Mouse (Mus musculus) cerebellum, postnatal 25 days (tissue): ENCODE measurements around the gene Mindy2.

Experiments used
- DNase-seq, 2 experiments: peaks; one replicate each; pipeline ENCODE4 v3.0.0; 2021; ENCODE audit warnings: mixed read lengths in 2 of 2

Gene Mindy2

DNA sequence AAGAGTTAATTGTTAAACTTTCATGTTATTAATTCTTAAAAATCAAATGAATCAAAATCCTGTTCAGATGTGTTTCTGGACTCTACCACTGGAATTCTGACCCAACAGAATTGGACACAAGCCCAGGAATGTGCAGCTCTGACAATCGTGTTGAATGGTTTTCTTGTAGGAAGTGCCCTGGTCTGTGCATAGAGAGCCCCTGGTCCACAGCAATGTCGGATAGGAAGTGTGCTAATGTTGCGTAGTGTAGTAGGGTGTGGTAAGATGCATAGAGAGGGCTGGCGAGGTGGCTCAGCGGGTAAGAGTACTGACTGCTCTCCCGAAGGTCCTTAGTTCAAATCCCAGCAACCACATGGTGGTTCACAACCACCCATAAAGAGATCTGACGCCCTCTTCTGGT is 9.8 kb upstream of the Mindy2 start:
- peak in 1 of 2 experiments; percentile 21 for DNase-seq

DNA sequence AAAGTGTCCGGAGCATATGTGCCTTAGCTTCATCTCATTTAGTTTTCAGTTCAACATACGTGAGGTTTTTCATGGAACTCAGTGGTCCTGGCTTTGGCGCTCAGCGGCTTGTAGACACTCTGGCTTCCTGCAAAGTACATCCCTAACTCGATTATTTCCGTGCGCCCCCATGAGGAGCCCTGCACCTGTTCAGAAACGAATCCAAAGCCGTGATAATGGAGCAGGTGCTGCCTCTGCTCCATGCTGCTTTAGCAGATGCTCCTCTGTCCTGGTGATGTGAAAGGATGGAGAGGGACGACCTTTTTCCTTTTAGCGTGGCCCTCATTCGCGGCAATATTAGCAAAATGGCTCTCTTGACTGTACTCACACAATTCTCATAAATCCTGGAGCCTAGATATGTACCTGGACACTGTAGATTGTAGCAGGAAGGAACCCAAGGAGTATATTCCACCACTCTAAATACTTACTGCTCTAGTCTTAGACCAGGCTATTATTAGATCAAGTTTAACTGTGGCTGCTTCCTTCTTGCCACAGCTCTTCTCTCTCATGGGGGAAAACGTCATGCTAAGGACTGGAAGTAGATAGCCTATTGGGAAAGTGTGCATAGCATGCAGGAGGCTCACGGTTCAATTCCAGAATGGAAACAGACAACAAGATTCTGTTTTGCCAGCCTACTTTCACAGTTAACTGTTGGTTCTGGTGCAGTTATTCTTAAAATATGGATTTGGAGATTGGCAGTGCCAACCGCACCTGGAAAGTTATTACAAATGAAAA is 8.6 kb upstream of the Mindy2 start:
- peak; percentile 95 for DNase-seq

GRCm38 (mm10) chr9:70664847-70665246 is 7.9 kb upstream of the Mindy2 start:
- DNase-seq = peak; percentile 47 to 63

DNA sequence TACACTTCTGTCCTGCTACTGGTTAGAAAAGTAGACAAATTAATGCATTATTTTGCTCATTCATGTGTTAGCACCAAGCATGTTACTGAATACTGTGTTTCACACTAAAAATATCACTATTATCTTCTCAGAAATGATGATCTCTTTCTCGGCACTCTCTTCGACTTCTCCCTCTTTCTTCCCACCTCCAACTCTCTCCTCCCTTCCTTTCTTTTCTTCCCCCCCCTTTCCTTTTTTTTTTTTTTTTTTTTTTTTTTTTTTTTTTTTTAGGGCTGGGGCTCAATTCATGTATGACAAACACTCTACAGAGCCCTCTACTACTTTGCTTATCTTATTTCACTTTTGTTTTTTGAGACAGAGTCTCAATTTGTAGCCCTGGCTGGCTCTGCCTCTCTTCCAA is 1.3 kb upstream of the Mindy2 start:
- DNase-seq = no peak

DNA sequence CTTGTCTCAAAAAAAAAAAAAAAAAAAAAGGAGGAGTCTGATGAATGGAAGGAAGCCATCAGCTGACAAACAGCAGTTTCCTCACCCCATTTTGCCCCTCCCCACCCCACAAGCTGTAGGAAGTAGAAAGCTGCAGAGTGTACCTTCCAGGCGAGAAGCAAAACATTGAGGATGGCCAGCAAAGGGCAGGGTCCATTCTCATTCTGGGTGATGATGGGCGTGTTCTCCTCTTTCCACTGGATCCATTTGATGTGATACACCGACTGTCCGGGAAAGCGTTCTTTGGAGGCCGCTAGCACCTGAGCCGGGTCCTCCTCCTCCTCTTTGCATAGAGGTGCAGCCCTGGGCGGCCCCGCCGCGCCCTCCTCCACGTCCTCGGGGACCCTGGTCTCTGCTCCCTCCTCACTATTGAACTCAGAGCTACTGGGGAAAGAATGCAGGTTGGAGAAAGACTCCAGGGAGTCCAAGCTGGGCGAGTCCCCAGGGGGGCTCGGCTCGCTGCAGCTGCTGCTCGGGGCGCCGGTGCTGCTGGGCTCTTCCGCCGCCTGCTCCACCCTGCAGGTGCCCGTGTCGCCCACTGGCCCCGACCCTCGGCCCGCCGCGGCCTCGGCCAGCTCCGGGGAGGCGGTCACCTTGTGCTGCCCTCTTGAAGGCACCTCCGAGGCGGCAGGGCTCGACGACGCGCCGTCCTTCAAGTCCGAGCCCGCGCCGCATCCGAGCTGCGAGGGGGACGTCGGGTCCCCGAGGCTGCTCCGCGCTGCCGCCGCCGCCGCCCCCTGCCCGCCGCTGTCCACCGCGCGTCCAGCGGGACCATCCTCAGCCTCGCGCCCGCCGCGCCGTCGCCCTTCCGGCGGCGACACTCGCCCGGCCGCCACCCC is 605 bp downstream of the Mindy2 start, which contains the start of gene Gm10642:
Gene Gm10642 (plus strand): TSS at position 122 of the 878 bp plus-strand sequence.
- DNase-seq = peak; percentile 75

- DNase-seq = no peak
Measured at GRCm38 (mm10) chr9:70655764-70656129, 1.2 kb downstream of the Mindy2 start.

DNA sequence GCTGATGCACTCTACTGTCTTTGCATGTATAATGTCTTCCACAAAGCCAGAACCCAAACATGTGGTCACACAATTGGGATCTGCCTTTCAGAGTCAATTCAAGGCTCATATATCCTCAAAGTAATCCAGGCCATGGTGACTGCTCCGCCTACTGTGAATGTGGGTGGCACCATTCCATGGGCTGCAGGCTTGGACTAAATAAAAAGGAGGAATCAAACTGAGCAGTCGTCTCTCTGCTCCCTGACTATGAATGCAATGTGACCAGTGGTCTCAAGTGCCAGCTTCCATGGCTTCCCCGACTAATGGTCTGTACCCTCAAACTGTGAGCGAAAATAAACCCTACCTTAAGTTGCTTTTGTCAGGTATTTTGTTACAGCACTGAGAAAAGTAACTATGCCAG is 2.5 kb downstream of the Mindy2 start:
- DNase-seq = peak; percentile 59 to 72

- DNase-seq = no peak
Measured at GRCm38 (mm10) chr9:70653875-70654274, 3.1 kb downstream of the Mindy2 start.

- no peak for DNase-seq
Measured at GRCm38 (mm10) chr9:70652221-70652620, 4.8 kb downstream of the Mindy2 start.

DNA sequence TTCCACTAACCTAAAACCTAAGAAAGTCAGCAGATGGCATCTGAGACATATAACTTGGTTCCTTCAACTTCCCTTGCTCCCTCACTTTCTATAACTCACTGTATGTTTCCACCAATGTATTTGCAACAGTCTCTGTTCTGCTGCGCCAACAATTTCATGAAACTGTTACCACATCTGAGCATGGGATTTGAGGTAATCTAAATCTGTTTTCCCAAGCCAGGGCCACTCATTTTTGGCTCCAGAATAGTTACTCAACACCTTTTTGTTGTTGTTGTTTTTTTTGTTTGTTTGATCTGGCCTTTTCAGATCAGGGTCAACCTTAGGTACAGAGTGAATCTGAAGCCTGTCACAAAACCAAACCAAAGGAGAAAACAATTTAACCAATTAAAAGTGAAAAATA is 6.0 kb downstream of the Mindy2 start:
- no peak for DNase-seq

- no peak for DNase-seq
Measured at GRCm38 (mm10) chr9:70650260-70650659, 6.7 kb downstream of the Mindy2 start.

DNA sequence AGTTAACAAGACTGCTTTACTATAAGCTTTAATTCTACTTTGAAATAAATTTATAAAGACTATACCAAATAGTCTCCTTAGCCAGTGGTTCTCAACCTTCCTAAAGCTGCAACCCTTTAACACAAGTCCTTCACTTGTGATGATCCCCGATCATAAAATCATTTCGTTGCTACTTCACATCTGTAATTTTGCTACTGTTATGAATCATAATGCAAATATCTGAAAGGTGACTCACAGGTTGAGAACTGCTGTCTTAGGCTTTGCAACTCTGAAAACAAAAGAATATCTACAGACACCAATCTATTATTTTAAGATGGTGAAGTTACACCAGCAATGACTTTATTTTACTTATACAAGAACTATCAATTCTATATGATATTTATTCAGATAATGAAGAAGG is 20.2 kb downstream of the Mindy2 start:
- no peak for DNase-seq

DNA sequence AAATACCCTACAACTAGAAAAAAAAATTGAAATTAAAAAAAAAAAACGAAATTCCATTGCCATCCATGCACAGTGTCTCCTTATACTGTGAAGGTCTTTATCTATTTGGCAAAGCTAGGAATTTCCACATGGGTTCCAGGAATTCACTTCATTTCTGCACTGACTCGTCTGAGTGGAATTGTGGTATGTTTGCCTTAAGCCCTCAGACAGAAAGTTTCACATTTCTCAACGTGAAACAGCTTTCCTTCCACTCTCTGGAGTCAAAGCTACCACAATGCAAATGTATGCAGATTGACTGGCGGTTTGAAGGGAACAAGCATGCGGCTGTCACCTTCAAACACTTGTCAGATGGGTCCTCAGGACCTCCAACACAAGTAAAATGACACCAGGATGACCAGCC is 25.3 kb downstream of the Mindy2 start:
- DNase-seq = no peak

DNA sequence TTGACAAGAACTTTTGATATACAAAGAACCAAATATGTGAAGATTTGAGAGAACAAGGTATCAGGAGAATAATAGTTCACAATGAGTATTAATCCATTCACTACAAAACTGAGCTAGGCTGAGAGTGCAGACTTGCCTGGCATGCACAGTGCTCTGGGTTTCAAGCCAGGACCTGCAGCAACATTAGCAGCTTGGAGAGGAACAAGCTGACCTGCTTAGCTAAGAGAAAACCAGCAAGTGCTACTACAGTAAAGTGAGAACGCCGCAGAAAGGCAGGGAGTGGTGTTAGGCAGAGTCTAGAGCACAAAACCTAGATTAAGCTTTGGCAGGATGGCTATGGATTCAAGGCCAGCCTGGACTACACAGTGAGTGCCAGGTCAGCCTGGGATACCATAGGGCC is 27.3 kb downstream of the Mindy2 start:
- DNase-seq = peak; percentile 71 to 79

DNA sequence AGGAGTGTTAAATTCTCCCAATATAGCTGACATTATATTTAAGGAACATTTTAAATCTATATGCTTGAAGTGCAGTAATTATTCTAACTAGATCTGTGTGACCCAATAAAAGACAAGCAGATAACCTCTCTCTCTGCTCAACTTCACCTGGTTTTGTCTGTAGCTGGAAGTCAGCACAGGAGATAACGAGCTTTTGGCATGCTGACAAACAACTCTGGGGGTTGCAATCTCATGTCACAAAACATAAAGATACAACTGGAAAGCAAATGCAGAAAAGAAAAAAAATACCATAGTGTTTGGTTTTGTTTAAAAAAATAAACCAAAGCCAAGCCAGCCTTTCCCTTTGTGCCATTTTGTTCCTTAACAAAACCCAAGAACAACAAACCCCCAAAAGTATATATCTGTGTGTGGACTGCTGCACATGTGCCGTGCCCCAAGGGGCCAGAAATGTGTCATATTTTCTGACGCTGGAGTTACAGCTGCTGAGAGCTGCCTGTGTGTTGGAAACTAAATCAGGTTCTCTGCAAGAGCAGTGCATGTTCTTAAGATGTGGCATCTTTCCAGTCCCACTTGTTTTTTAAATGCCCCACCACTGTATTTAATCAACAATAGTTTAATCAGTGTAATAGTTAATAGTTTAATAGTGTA is 45.8 kb downstream of the Mindy2 start:
- DNase-seq = no peak

DNA sequence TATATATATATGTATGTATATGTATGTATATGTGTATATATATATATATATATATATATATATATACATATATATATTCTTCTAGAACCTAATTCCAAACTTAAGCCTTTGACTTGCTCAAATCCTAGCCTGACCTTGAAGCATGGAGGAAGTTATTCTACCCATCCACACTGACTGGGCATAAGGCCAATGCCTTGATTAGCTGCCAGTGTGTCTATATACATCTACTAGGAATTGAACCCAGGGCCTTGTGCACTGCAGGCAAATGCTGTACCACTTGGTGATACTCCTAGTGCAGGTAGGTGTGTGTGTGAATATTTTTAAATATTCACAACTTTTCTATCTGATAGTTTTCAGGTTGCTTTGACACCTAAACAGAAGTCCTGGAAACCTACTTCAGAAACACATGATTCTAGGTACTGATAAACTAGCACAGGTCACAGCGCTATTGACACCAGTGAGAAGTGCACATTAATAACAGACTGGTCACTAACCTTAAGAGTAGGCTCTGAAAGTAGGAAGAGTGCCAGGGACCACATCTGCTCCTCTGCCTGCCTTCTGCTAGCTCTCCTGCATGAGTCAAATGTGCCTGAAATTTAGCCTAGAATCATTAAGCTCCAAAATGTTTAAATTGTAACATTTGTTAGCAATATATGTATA is 54.7 kb downstream of the Mindy2 start:
- DNase-seq = peak; percentile 48 to 75

GRCm38 (mm10) chr9:70598271-70598670 is 58.7 kb downstream of the Mindy2 start:
- DNase-seq = no peak

- no peak for DNase-seq
Measured at GRCm38 (mm10) chr9:70591486-70591885, 65.5 kb downstream of the Mindy2 start.

GRCm38 (mm10) chr9:70590775-70591174 is 66.2 kb downstream of the Mindy2 start:
- no peak for DNase-seq

GRCm38 (mm10) chr9:70587171-70587570 is 69.8 kb downstream of the Mindy2 start:
- no peak for DNase-seq

DNA sequence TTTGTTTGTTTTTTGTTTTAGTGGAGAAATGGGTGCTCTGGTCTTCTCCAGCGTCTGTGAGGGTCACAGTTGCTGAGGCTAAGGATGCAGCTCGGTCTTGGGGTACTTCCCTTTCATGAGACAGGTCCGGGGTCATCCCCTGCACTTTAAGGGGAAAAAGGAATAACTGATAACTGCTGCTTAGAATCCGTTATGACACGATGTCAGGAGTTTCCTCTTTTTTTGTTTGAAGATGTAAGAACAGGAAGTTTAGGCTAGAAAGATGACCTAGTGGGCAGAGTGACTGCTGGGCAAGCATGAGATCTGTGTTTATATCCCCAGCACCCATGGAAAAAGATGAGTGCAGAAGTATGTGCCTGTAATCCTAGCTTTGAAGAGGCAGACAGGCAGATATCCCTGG is 71.8 kb downstream of the Mindy2 start:
- no peak for DNase-seq

- DNase-seq = no peak
Measured at GRCm38 (mm10) chr9:70584641-70585040, 72.3 kb downstream of the Mindy2 start.

DNA sequence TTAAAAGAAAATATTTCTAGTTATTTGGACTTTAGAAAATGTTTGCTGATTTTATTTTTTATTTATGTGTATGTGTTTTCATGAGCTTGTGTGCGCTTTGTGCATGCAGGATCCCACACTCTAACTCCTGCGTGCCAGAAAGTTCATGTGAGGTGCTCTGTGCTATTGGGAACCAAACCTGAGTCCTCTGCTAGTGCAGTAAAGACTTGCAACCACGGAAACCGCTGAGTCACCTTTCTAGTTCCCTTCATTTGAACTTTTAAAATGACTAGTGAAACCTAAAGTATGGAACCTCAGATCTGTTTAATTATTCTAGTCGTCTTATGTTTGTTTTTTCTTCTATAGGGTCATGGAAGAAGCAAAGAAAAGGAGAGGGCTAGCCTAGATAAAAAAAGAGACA is 76.0 kb downstream of the Mindy2 start:
- no peak for DNase-seq
